Mouse (Mus musculus) E14TG2a.4 (cell line): ENCODE measurements around the gene Ptx4.
"Not testable (repeated sequence)": the region's sequence is repeated elsewhere in the genome, so short reads cannot be mapped to it uniquely, and the experiment has no call there.

Experiments
- CTCF ChIP-seq: conservative IDR thresholded peaks from 2 replicates; pipeline ENCODE4 v1.5.1; 2014; ENCODE audit warnings: low read length
- NANOG ChIP-seq: IDR thresholded peaks from 2 replicates; pipeline ENCODE4 v1.6.1; 2014; ENCODE audit warnings: borderline replicate concordance, low read length, mixed read lengths

GRCm38 (mm10) chr17:25125442-25126060 is 5.0 kb downstream of the Ptx4 start:
- not testable (repeated sequence) for TF ChIP-seq CTCF, NANOG
